Mouse (Mus musculus): ENCODE measurements around the gene Ell2.

Ell2 gene

GRCm38 (mm10) chr13:75807969-75808368 lies 101.4 kb downstream of the Ell2 start:
- no peak for DNase-seq (ENCODE audit: low spot score in 2 of 2)

- no peak for DNase-seq (ENCODE audit: low spot score in 2 of 2)
These were observed 103.4 kb downstream of the Ell2 start for GRCm38 (mm10) chr13:75809957-75810356.

GRCm38 (mm10) chr13:75817183-75817582 lies 110.6 kb downstream of the Ell2 start:
- no peak for DNase-seq (ENCODE audit: low spot score in 2 of 2)

GRCm38 (mm10) chr13:75818486-75818885 lies 111.9 kb downstream of the Ell2 start:
- no peak for DNase-seq (ENCODE audit: low spot score in 2 of 2)

- no peak for DNase-seq (ENCODE audit: low spot score in 2 of 2)
These were observed 112.6 kb downstream of the Ell2 start for GRCm38 (mm10) chr13:75818945-75819706.

- no peak for DNase-seq (ENCODE audit: low spot score in 2 of 2)
These were observed 113.3 kb downstream of the Ell2 start for GRCm38 (mm10) chr13:75819898-75820297.

Measured in frontal cortex, postnatal 36 days (tissue).